Mouse (Mus musculus): Measurements from ENCODE around the gene Sec61a2.

DNA sequence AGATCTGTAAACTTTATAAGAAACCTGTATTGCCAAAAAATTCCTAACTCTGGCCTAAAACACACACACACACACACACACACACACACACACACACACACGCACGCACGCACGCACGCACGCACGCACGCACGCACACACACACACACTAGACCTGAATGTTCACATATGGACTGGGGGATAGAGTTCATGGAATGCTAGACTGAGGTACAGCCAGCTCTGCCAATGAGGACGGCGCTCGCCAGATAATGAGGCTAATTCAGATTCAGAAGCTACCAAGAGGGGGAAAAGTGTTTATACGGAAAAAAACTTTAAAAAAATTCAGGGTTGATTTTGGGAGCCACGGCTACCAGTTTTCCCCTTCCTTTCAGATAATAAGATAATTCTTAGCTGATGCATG, 44.7 kb upstream of the Sec61a2 start:
- no peak for TF ChIP-seq POLR2A (IDR thresholded peaks at IDR 0.05; ENCODE audit: low read depth, low read length)
- no peak for TF ChIP-seq CTCF (conservative IDR thresholded peaks at IDR 0.05 in 1 of 2, IDR thresholded peaks at IDR 0.05 in 1 of 2; ENCODE audit: low read depth in 2 of 2, low read length in 2 of 2)
- TF ChIP-seq MAFK (IDR thresholded peaks at IDR 0.05; ENCODE audit: insufficient replicate concordance, low read length), result no peak
- TF ChIP-seq TBP (conservative IDR thresholded peaks at IDR 0.05; ENCODE audit: low read depth, low read length), result no peak
- no peak for TF ChIP-seq ETS1 (conservative IDR thresholded peaks at IDR 0.05; ENCODE audit: low read depth, low read length)
- TF ChIP-seq CHD2 (IDR thresholded peaks at IDR 0.05; ENCODE audit: low read length), result no peak
- TF ChIP-seq EP300 (IDR thresholded peaks at IDR 0.05; ENCODE audit: low read length), result no peak
- no peak for TF ChIP-seq MXI1 (IDR thresholded peaks at IDR 0.05; ENCODE audit: low read depth, low read length)

All from CH12.LX (cell line).